Mouse (Mus musculus) right cerebral cortex, postnatal 10 days (tissue): ENCODE results near the gene Tti1.
"Not testable (repeated sequence)": the region's sequence is repeated elsewhere in the genome, so short reads cannot be mapped to it uniquely, and the experiment has no call there.

ENCODE experiments used
- DNase-seq, 2 experiments: peaks; one replicate each; pipeline ENCODE4 v3.0.0; 2021; ENCODE audit warnings: low spot score in 2 of 2

Gene Tti1

DNA sequence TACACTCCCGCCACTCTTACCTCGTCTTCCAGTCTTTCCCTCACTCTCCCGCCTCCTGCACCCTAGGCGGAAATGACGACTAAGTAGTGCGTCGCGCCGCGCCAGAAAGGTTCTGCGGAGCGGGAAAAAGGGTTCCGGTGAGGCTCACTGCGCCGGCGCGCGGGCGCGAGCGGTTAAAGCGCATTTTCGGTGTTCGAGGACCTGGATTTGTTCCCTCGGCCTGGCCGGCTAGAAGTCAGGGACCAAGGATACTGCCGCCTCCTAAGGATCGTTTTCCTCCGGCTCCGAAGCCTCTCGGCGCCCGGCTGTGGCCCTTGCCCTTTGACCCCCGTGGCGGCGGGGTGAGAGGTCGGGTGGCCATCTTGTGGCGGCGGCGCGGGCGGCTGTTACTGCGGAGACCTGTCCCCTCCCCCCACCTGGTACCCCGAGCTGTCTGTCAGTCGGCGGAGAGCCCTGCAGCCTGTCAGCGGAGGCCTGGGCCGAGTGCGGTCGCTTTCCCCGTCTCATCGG is at the start of gene Tti1, which contains the start of gene Rprd1b:
Gene Tti1, minus strand, starts transcription at position 80 of the 510 bp plus-strand sequence.
Gene Rprd1b, plus strand, starts transcription at position 144 of the 510 bp plus-strand sequence.
- DNase-seq = peak; percentile 95 to 96

DNA sequence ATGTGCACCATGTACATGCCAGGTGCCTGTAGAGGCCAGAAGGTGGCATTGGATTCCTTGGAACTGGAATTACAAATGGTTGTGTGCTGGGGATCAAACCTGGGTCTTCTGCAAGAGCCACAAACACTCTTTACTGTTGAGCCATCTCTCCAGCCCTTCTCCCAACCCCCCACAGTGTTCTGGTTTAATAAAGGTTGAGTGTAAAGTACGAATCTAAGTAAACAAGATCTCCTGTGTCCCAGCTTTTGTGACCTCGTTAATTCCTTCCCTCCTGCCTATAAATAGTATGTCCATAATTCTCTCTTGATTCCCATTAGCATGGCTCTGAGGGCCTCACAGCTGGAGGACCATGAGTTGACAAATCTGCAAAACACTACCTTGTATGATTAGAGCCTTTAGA is 49.7 kb upstream of the Tti1 start:
- no peak for DNase-seq

DNA sequence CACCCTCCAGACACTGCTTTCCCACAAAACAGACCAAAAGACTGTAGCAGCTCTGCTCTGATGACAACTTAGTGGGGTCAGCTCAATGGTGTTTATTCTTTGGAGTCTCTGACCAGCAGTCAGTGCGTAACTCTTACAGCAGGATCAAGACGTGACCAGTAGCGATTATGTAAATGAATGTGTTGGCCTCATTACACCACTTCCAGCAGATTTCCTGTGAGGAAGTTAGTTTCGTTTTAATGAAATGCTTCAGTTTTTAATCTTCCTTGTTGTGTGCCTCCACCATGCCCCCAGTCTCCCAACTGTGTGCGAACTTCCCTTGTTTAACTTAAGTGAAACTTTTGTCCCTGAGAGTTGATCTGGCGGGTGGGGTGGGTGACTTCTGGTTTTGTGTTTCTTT is 48.5 kb upstream of the Tti1 start:
- no peak for DNase-seq

DNA sequence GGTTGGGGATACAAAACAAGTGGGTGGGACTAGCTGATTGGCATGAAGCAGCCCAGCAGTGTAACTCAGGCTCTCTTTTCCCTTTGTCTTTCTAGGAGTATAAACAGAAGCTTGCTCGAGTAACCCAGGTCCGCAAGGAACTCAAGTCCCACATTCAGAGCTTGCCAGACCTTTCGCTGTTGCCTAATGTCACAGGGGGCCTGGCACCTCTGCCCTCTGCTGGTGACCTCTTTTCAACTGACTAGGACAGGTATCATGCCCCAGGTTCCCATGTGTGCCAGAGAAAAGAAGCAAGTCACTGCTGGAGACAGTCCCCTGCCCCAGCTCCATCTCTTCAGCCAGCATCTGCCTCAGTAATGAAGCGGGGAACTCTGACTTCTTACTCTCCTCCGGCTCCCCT is 46.6 kb upstream of the Tti1 start:
- no peak for DNase-seq

DNA sequence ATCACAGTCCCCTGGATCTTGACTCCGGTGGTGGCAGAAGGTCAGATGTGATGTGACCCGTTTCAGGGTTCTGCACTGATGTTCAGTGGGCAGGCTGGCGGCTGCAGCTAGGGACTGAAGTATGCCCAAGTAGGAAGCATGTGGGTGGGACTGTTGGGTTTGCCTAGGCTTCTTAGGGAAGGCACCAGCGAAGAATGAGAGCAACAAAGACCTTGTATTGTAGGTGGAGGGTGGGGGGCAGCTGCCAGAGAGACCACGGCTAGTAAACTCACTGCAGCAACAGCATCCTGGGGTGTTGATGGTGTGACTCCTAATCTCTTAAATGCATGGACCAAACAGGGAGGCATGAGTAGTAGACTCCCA is 43.4 kb upstream of the Tti1 start:
- no peak for DNase-seq

DNA sequence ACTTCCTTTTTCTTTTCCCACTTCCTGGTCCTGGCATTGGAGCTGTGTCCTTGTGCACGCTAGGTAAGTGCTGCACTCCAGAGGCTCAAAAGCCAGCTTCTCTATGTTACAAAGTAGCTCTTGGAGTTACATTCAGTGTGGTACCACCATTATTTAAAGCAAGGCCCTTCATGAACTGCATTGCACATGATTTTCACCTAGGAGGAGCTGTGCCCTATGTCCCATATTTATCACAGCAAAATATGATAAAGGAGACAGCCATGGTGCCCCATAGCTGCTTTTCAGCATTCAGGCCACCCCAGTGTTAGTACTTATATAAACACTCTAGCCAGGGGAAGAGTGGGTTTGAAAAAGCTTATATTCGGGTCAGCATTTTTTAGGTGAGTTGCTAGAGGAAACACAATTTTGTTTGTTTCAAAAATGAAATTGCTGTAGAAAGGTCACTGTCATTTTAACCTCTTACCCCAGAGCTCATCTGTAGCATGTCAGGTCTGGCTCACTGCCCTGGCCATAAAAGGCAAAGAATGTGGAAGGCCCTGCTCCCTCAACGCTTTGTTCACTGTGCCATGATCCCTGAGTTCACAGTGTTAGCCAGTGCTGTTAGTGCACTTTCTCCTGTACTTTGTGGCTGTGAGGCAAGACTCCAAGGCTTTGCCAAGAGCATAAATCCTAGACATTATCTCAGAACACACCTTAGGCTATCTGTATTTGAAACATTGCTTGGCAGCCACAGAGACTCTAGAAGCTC is 42.8 kb upstream of the Tti1 start:
- no peak for DNase-seq

DNA sequence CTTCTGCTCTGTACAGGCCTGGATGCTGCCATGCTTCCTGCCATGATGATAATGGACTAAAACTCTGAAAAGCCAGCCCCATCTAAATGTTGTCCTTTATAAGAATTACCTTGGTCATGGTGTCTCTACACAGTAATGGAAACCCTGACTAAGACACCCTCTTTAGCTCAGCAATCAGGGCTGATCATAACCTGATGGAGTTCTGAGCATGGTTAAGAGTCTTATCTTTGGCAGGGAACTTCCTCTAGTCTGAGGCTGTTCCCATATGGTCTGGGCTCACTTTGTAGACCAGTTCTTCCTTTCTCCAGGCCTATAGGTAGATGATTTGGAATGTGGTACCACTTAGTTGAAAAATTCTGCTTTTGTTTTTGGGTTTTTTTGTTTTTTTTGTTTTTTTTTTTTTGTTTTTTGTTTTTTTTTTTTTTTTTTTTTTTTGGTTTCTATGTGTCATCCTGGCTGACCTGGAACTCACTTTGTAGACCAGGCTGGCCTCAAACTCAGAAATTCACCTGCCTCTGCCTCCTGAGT is 40.3 kb upstream of the Tti1 start:
- DNase-seq = no peak

DNA sequence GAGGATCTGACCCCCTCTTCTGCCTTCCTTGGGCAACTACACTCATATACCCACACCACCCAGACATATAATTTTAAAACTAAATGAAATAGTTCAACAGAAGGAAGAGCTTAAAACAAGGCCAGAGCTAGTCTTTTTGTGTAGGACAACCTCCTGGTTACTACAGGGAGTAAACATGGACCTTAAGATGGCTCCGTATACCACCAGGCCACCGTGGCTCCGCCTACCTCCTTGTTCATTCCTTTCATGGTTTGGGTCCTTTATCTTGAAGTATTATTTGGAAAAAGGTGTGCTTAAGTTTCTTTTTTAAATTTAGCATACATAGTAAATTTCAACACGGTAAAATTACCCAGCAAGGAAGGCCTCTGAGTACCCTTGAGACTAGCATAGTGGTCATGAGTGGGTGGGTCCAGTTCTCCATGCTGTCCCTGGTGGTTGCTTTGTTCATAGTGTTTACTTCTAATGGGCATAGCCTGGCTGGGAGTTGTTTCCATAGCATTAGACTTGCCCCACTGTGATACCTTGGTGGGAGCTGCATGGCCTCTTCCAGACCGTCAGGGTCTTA is 39.1 kb upstream of the Tti1 start:
- no peak for DNase-seq

DNA sequence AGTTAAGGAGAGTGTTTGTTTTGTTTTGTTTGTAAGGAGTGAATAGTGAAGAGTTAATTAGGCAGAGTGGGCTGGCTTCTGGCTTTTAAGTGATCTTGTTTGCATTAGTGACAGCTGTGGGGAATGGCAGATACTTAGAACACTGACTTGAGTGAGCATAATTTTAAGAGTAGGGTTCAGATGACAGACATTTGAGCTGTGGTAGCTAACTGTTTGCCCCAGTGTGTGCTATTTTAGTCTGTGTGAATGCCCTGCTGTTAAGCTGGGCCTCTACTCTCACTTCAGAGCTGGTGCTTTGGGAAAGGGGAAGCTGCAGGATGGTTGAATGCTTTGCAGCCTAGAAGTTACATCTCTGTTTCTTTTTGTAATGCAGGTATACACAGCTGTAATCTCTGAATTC is 38.2 kb upstream of the Tti1 start:
- DNase-seq = no peak

DNA sequence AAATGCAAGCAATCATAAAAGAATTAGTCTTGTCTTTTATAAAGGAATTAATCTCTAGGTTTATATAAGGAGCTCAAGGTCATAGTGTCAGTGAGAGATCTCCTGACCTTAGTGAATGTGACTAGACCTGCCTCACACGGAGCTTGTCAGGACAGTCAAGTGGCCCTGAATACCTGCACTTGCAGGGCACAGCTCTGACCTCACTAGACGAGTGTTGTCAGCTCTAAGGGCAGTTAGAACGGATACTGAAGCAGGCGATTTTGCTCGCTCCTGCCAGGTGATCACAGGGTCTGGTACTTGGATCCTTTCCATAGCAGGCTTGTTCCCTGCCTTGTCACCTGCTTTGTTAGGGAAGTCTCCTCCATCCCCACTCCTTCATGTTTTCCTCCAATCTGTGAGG is 36.8 kb upstream of the Tti1 start:
- no peak for DNase-seq

DNA sequence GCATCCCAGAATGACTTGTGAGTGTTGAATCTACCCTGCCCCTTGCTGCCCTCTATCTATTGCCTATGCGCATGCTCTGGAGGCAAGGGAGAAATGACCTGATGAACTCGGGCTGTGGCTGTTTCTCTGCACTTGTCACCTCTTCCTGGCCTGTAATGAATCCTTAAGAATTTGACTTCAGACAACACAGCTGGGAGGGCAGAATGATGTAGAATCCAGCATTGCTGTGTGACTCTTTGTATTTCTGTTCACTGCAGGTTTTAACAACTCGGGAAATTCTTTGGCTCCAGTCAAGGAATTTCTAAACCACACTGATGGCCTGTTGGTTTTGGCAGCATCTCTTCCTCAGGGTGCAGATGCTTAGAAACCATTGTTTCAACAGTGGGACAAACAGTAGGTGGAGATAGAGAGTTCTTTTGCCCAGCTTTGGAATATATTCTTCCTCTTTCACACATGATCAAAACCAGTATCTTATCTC is 36.4 kb upstream of the Tti1 start:
- no peak for DNase-seq

DNA sequence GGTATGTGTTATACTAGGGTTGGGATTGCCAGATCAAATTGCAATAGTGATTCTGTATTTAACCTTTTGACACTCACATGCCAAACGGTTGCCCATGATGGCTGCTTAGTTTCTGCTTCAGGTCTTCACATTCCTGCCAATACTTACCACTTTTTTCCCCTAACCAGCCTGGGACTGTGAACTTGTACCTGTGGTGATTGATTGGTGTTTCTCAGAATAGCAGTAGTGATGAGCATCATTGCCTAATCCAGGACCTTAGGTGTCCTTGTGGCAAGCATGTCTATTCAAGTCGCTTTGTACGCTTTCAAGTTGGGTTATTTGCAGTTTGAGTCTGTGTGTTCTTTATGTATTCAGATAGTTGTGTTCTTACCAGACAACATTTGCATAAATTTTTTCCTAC is 34.8 kb upstream of the Tti1 start:
- DNase-seq = no peak

DNA sequence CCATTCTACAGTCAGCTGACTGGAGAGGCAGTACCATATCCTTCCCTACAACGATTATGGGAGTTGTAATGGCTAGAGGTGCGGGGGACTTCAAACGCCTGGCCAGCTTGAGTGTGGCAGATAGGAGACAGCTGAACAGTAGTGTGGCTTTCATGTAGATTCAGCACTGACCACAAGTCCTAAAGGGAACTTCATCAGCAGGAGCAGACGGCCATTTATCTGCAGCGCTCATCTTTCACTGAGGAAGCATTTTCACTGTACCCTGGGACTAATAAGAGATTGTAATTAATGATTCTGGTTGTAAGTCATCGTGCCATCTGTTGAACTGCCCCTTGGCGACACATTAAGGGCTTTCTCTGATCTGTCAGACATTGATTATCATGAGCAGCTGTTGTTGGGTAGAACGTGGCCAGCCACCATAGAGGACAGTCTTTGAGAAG is 31.5 kb upstream of the Tti1 start:
- no peak for DNase-seq

DNA sequence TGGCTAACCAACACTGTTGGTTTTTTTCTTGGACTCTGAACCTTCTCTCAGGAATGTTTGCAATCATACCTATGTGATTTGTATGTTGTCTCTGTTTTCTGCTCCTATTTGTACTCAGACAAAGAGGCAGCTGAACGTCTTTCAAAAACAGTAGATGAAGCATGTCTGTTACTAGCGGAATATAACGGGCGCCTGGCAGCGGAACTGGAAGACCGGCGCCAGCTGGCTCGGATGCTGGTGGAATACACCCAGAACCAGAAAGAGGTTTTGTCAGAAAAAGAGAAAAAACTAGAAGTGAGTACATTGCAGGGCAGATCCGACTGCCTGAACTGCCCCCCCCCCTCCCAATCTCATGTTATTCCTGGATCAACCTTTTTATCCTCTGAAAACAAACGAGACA is 30.3 kb upstream of the Tti1 start:
- DNase-seq = peak; percentile 76 to 82

DNA sequence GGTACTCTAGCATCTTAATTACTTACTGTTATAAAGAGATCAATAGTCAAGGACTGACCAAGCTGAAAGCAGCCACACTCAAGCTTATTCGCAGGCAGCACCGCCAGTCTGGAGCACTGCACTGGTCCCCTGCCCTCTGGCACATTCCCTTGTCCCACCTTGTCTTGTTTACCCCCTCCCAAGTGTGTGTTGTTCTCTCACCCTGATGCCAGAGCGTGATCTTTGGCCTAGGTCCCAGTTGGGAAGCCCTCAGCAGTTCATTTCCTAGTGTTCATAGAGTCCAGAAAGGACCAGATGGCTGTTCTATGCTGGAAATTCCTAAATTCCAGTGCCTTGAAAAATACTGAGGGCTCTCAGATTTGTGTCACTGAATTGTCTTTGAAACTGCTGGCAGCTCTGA is 28.8 kb upstream of the Tti1 start:
- DNase-seq = no peak

DNA sequence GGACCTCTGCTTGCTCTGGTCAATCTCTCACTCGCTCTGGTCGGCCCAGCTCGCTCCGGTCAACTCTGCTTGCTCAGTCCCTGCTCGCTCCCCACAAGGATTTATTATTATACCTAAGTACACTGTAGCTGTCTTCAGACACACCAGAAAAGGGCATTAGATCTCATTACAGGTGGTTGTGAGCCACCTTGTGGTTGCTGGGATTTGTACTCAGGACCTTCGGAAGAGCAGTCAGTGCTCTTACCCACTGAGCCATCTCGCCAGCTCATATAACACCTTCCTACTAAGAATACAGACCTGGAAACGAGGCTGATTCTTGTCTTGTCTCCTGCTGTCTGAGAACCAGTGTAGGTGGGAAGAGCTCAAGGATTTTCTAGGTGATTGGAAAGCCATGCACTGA is 27.1 kb upstream of the Tti1 start:
- not testable (repeated sequence) for DNase-seq

DNA sequence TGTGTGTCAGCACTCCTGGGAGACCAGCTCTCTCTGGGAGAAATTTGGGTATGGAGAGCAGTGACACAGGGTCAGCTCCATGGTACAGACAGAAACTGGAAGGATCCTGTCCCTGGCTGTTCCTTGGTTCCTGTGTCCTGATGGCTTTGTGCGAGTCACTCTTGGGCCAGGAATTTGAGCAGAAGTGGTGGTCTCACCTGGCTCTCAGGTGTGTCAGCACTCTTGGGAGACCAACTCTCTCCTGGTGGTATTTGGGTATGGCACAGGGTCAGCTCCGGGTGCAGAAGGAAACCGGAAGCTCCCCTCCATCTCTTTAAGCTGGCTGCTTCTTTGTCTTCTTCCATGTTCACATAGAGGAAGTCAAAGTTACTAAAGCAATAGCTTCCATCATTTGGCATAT is 26.4 kb upstream of the Tti1 start:
- no peak for DNase-seq

DNA sequence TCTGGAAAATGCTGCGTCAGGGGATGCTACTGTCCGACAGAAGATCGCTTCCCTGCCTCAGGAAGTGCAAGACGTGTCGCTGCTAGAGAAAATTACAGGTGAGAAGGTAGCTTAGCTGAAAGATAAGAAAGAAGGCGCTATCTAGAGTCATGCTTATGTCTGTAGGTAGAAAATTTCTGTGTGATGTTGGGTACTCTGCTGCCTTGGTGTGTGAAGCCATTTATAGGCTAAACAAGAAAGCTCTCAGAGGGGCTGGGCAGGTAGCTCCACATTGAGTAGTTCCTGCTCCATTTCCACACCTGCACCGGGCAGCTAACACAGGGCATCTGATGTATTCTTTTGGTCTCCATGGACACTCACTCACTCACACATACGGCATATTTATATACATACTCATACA is 21.9 kb upstream of the Tti1 start:
- no peak for DNase-seq

DNA sequence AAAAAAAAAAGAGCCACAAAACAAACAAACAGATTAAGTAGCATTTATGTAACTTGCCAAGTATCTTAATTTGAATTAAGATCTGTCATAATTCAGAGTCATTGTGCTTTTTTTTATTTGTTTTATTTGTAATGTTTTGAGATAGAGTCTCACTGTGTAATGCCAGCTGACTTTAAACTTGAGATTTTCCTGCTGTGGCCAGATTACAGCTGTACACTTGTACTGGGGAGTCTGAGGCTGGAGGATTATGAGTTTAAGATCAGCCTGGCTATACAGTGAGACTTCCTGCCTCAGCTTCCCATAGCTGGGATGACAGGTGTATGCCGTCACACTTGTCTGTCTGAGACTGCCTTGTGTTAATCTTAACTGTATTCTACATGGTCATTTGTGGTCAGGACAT is 20.5 kb upstream of the Tti1 start:
- no peak for DNase-seq

DNA sequence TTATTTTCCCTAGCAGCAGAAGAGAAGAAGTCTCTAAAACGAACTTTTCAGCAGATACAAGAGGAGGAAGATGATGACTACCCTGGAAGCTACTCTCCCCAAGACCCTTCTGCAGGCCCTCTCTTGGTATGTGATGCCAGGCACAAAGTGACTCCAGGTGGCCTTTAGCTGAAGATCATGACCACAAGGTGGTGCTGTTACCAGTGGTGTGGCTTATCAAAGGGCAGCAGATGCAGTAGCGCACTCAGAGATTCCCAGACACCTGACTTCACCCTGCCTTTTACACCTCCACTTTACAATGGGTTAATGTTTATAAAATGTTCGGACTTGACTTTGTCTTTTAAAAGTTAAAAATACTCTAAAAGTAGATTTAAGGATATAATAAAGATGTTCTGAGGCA is 19.7 kb upstream of the Tti1 start:
- DNase-seq = peak in 1 of 2 experiments; percentile 46

DNA sequence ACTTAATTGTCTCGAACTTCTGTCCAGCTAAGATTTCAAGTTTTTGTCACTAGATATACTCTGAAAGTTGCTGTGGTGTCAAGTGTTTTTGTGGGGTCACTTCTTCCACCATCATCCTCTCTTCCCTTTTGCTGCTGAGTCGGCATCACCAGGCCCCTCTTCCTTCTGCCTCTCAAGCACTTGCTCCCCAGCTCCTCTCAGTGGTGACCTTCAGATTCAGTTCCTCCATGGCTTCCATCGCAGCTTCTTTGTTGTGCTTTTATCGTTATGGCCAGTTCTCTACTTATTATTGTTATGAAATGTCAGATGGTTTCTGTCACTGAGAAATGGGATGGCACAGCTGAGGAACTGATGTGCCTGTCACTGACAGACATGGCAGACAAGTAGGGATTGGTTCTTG is 18.0 kb upstream of the Tti1 start:
- DNase-seq = no peak

DNA sequence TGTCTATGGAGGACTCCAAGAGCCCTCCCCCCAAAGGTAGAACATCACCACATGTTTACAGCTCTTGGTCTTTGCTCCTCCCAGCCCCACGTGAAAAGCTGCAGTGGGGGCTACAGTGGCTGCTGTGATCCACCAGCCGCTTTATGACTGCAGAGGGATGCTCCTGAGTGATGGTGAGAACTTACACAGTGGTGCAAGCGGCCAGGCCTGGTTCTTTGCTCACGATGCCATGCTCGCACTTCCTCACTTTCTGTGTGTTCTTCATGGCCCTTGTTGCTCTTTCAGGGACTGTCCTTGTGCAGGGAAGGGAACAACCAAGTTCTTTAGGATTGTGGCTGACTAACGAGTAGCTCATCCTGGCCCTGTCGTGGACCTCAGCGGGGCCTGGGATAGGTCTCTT is 15.3 kb upstream of the Tti1 start:
- DNase-seq = no peak

DNA sequence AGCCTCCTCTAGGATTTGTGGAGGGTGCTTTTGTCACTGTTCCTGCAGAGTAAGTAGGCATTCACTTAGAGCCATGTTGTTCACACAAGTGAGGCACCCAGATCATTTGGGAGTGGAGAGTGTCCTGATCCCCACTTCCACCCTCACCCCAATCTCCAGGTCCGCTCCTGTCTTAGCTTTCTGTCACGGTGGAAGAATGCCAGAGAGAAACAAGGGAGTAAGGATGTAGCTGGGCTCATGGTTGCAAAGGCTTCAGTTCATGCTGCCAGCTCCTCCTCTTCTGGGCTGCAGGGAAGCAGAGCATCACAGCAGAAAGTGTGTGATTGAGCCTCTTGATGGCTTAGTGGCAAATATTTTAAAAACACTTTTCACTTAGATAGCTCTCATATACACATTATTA is 12.2 kb upstream of the Tti1 start:
- no peak for DNase-seq
